Mouse (Mus musculus): ENCODE data around the gene Pfpl. TPM values are rescaled to one million over a fixed set of nuclear protein-coding genes. Genes with fewer than 3 reads are reported as not detected.

Gene Pfpl
- polyA plus RNA-seq, 1 experiment from 2014 or later = not detected

DNA sequence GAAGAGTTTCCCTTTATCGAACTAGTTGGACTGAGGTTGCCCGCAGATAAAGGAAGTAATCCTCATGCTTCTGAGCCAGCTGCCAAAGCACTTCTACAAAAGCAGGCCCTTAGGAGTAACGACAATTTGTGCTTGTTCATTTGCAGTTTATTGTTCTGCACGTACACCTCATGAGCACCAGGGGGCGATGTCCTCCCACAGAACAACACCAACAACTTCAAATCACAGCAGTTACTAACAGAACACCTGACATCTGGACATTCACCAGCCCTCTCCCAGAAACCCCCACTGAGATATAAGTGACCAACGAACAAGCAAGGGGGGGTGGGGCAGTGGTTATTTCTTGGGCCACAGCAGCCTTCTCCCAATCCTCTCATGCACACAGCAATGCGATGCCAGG, 38.5 kb downstream of the Pfpl start:
- WGBS = 27% methylated on average over 7 of the region's 7 CpGs
- Histone ChIP-seq H3K36me3 (peaks cover 54% of the 10 kb centered on the region), H3K4me1 (peaks cover 3% of the 10 kb centered on the region; the same call in 1 of the 2 replicates), H3K9me3 (no peaks in the 10 kb centered on the region), H3K27me3 (no peaks in the 10 kb centered on the region), H3K27ac (replicated peaks) (peak overlapping the region; percentile 35), H3K4me2 (replicated peaks) (no peak overlapping the region), H3K4me3 (no peak overlapping the region), H3K9ac (replicated peaks) (no peak overlapping the region)
- ATAC-seq (ENCODE audit: low FRiP score, low read depth) = peak; percentile 58

GRCm38 (mm10) chr19:12467436-12467835, 39.7 kb downstream of the Pfpl start:
- no peak for ATAC-seq (ENCODE audit: low FRiP score, low read depth)
- 87% methylated on average over 5 of the region's 5 CpGs for WGBS
- Histone ChIP-seq H3K9ac (replicated peaks) (no peak overlapping the region), H3K27ac (replicated peaks) (0 out of 2 replicates have a peak overlapping the region, but pooled peaks have one; percentile 35), H3K36me3 (peaks cover 67% of the 10 kb centered on the region), H3K4me1 (peaks cover 3% of the 10 kb centered on the region; the same call in 1 of the 2 replicates), H3K4me3 (no peak overlapping the region), H3K4me2 (replicated peaks) (no peak overlapping the region), H3K9me3 (no peaks in the 10 kb centered on the region), H3K27me3 (no peaks in the 10 kb centered on the region)

DNA sequence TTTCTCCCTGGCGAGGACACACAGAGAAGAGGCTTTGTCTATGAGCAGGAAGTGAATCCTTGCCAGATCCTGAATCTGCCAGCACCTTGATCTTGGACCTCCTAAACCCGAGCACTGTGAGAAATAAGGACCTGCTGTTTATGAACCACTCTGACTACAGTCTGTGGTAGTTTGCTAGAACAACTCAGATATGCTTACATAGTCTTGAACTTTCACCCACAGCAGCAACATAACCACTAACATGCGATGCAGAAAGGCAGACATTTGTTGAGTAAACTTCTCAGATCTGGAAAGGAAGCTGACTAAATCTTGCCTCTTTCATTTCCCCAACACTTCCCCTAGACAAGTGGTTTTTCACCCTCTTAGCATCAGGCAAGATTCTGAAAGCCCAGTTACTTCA, 44.2 kb downstream of the Pfpl start:
- H3K9me3 ChIP-seq = no peaks in the 10 kb centered on the region
- H3K4me3 ChIP-seq = no peak overlapping the region
- no peaks in the 10 kb centered on the region for H3K27me3 ChIP-seq
- no peak overlapping the region for H3K4me2 ChIP-seq (replicated peaks)
- no peak for ATAC-seq (ENCODE audit: low FRiP score, low read depth)
- no peak overlapping the region for H3K9ac ChIP-seq (replicated peaks)
- 74% methylated on average over 3 of the region's 3 CpGs for WGBS
- H3K36me3 ChIP-seq = peaks cover 94% of the 10 kb centered on the region
- H3K27ac ChIP-seq (replicated peaks) = no peak overlapping the region
- H3K4me1 ChIP-seq = no peaks in the 10 kb centered on the region

GRCm38 (mm10) chr19:12472381-12472976, 44.8 kb downstream of the Pfpl start:
- ATAC-seq (ENCODE audit: low FRiP score, low read depth) = no peak
- Histone ChIP-seq H3K9ac (replicated peaks) (no peak overlapping the region), H3K36me3 (peaks cover 95% of the 10 kb centered on the region), H3K4me2 (replicated peaks) (no peak overlapping the region), H3K4me1 (no peaks in the 10 kb centered on the region), H3K9me3 (no peaks in the 10 kb centered on the region), H3K27ac (replicated peaks) (no peak overlapping the region), H3K4me3 (no peak overlapping the region), H3K27me3 (no peaks in the 10 kb centered on the region)
- 85% methylated on average over 5 of the region's 5 CpGs for WGBS

DNA sequence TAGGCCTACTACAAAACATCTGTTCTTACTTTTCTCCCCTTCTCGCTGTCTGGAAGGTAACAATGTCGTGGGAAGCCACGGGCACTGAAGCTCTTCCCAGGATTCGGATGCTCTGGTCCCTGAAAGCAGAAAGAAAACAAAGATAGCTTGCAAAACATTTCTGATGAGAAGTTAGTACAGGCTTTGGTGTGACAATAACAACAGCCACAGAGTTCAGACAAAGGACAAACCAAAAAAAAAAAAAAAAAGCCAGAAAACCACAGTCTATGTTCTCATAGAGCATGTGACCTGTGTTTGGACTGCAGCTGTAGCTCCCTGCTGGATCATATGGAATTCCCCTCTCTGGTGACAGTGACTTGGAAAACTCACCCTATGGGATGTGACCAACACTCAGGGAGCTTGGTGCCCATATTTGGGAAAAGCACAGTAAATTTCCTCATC, 45.5 kb downstream of the Pfpl start:
- no peaks in the 10 kb centered on the region for H3K4me1 ChIP-seq
- no peak overlapping the region for H3K4me3 ChIP-seq
- ATAC-seq (ENCODE audit: low FRiP score, low read depth) = no peak
- no peaks in the 10 kb centered on the region for H3K27me3 ChIP-seq
- no peak overlapping the region for H3K9ac ChIP-seq (replicated peaks)
- H3K4me2 ChIP-seq (replicated peaks) = no peak overlapping the region
- 71% methylated on average over 4 of the region's 4 CpGs for WGBS
- no peaks in the 10 kb centered on the region for H3K9me3 ChIP-seq
- H3K36me3 ChIP-seq = peaks cover 93% of the 10 kb centered on the region
- H3K27ac ChIP-seq (replicated peaks) = no peak overlapping the region

GRCm38 (mm10) chr19:12473951-12474350, 46.2 kb downstream of the Pfpl start:
- ATAC-seq (ENCODE audit: low FRiP score, low read depth) = no peak

DNA sequence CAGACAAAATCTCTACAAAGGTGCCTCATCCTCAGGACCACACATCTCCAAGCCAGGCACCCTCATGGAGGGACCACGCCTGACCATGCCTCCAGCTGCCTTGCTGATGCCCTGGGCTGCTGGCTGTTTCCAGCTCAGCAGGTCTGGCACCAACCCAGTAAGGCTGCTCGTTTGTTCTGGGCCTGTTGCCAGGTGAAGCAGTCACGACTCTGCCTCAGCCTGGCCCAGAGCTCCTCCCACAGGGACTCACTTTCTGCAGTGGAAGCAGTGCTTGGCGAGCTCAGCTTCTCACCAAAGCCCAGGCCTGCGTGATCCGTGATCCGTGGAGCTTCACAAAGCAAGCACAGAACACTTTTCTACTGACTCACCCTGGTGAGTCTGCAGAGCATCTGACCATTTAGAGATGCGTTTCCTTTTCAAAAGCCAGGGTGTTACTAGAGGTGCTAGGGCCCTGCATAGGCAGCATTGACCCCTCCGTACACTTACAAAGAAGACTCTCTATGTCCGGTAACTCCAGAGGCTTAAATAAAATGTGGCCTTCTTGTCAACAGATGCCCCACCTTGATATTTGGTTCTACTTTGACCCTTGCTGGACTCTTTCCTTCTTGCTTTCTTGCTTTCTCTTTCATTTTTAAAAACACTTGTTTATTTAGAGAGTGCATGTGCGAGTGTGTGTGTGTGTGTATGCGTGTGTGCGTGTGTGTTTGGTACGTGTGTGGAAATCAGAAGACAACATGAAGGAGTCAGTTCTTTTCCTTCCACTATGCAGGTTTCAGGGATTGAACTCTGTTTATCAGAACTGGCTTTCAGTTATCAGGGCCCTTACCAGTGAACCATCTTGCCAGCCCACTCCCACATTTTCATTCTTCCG, 47.9 kb downstream of the Pfpl start:
- H3K9ac ChIP-seq (replicated peaks) = no peak overlapping the region
- H3K4me2 ChIP-seq (replicated peaks) = no peak overlapping the region
- peak; percentile 81 for ATAC-seq (ENCODE audit: low FRiP score, low read depth)
- no peaks in the 10 kb centered on the region for H3K4me1 ChIP-seq
- 77% methylated on average over 15 of the region's 15 CpGs for WGBS
- H3K27me3 ChIP-seq = no peaks in the 10 kb centered on the region
- no peaks in the 10 kb centered on the region for H3K9me3 ChIP-seq
- H3K4me3 ChIP-seq = no peak overlapping the region
- no peak overlapping the region for H3K27ac ChIP-seq (replicated peaks)
- H3K36me3 ChIP-seq = peaks cover 93% of the 10 kb centered on the region

More at GRCm38 (mm10) chr19:12473951-12474350, 46.2 kb downstream of the Pfpl start:
- Histone ChIP-seq H3K4me1 (no peaks in the 10 kb centered on the region), H3K4me3 (no peak overlapping the region), H3K36me3 (peaks cover 93% of the 10 kb centered on the region), H3K9me3 (no peaks in the 10 kb centered on the region), H3K27me3 (no peaks in the 10 kb centered on the region), H3K27ac (replicated peaks) (no peak overlapping the region), H3K9ac (replicated peaks) (no peak overlapping the region), H3K4me2 (replicated peaks) (no peak overlapping the region)
- 94% methylated on average over 4 of the region's 4 CpGs for WGBS

DNA sequence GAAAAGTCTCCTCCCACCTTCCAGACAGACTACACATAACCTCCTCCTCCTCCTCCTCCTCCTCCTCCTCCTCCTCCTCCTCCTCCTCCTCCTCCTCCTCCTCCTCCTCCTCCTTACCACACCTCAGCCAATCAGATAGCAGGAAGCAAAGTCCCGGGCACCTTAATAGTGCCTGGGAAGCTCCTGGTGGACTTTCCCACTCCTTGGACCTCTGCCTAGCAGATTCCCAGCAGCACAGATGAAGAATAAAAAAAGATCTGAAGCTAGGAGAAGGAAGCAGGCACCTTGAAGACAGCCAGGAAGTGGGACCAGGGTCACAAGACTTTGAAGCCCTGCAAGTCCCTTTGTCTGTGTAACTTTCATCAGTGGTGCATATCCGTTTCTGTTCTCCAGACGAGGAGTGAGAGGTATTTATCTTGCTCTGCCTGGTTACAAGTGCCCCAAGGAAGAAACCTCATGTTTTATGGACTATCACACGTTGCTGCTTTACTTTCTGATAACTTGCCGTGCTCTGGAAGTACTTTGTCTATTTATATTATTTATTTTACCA, 49.1 kb downstream of the Pfpl start:
- H3K27me3 ChIP-seq = no peaks in the 10 kb centered on the region
- H3K9ac ChIP-seq (replicated peaks) = no peak overlapping the region
- ATAC-seq (ENCODE audit: low FRiP score, low read depth) = no peak
- H3K9me3 ChIP-seq = no peaks in the 10 kb centered on the region
- no peak overlapping the region for H3K4me2 ChIP-seq (replicated peaks)
- peaks cover 93% of the 10 kb centered on the region for H3K36me3 ChIP-seq
- no peaks in the 10 kb centered on the region for H3K4me1 ChIP-seq
- H3K27ac ChIP-seq (replicated peaks) = no peak overlapping the region
- WGBS = 55% methylated on average over 5 of the region's 5 CpGs
- no peak overlapping the region for H3K4me3 ChIP-seq

DNA sequence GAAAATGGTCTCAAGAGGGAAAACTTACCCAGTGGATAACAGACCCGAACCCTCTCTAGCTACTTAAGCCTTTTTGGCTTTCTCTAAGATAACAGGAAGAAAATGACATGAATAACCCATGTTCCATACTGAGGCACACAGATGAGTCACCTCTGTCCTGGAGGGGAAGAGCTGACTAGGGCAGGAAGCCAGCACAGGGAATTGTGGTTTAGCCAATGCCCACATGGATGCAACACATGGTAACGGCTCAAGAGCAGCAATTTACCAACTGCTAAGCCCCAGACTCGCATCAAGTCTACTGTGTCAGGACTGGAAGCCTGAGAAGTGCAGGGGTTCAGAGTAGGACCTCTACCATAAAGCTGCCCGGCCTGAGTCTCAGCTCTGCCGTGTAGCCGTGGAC, 50.7 kb downstream of the Pfpl start:
- WGBS = 85% methylated on average over 6 of the region's 6 CpGs
- no peaks in the 10 kb centered on the region for H3K4me1 ChIP-seq
- peaks cover 93% of the 10 kb centered on the region for H3K36me3 ChIP-seq
- H3K9ac ChIP-seq (replicated peaks) = no peak overlapping the region
- no peak overlapping the region for H3K4me3 ChIP-seq
- no peak overlapping the region for H3K4me2 ChIP-seq (replicated peaks)
- no peaks in the 10 kb centered on the region for H3K9me3 ChIP-seq
- H3K27ac ChIP-seq (replicated peaks) = no peak overlapping the region
- ATAC-seq (ENCODE audit: low FRiP score, low read depth) = no peak
- no peaks in the 10 kb centered on the region for H3K27me3 ChIP-seq

Other genes starting within 250 kb of the Pfpl start
- not detected in 2 replicates for gene Olfr1431, start 227.3 kb upstream of the Pfpl start, polyA plus RNA-seq (2016; fragmentation: Nextera tagmentation; extraction: Ambion mirVana)
- gene Olfr1432, start 195.3 kb upstream of the Pfpl start, polyA plus RNA-seq (2016; fragmentation: Nextera tagmentation; extraction: Ambion mirVana) = not detected in 2 replicates
- not detected in 2 replicates for gene Olfr262, start 186.2 kb upstream of the Pfpl start, polyA plus RNA-seq (2016; fragmentation: Nextera tagmentation; extraction: Ambion mirVana)
- gene Olfr235, start 166.9 kb upstream of the Pfpl start, polyA plus RNA-seq (2016; fragmentation: Nextera tagmentation; extraction: Ambion mirVana) = not detected in 2 replicates
- not detected in 2 replicates for gene Olfr1434, start 148.1 kb upstream of the Pfpl start, polyA plus RNA-seq (2016; fragmentation: Nextera tagmentation; extraction: Ambion mirVana)
- not detected in 2 replicates for gene Olfr1436, start 128.8 kb upstream of the Pfpl start, polyA plus RNA-seq (2016; fragmentation: Nextera tagmentation; extraction: Ambion mirVana)
- not detected in 2 replicates for gene Olfr1437, start 102.8 kb upstream of the Pfpl start, polyA plus RNA-seq (2016; fragmentation: Nextera tagmentation; extraction: Ambion mirVana)
- gene Olfr1438-ps1, start 92.0 kb upstream of the Pfpl start, polyA plus RNA-seq (2016; fragmentation: Nextera tagmentation; extraction: Ambion mirVana) = not detected in 2 replicates
- not detected in 2 replicates for gene Olfr1440, start 40.6 kb upstream of the Pfpl start, polyA plus RNA-seq (2016; fragmentation: Nextera tagmentation; extraction: Ambion mirVana)
- not detected in 2 replicates for gene Olfr1441, start 10.5 kb upstream of the Pfpl start, polyA plus RNA-seq (2016; fragmentation: Nextera tagmentation; extraction: Ambion mirVana)
- 0.43 and 0.48 TPM in 2 replicates for gene Mpeg1, start 32.9 kb downstream of the Pfpl start, polyA plus RNA-seq (2016; fragmentation: Nextera tagmentation; extraction: Ambion mirVana)
- 63.5 and 67.3 TPM in 2 replicates for gene Dtx4, start 73.5 kb downstream of the Pfpl start, polyA plus RNA-seq (2016; fragmentation: Nextera tagmentation; extraction: Ambion mirVana)
- gene Fam111a, start 117.8 kb downstream of the Pfpl start, polyA plus RNA-seq (2016; fragmentation: Nextera tagmentation; extraction: Ambion mirVana) = 15.4 and 16.7 TPM in 2 replicates
- not detected in 2 replicates for gene Gm4952, start 172.1 kb downstream of the Pfpl start, polyA plus RNA-seq (2016; fragmentation: Nextera tagmentation; extraction: Ambion mirVana)
- gene Glyat, start 205.4 kb downstream of the Pfpl start, polyA plus RNA-seq (2016; fragmentation: Nextera tagmentation; extraction: Ambion mirVana) = not detected in 2 replicates
- not detected in 2 replicates for gene Olfr1442, start 242.5 kb downstream of the Pfpl start, polyA plus RNA-seq (2016; fragmentation: Nextera tagmentation; extraction: Ambion mirVana)

Measured in midbrain, embryonic 12.5 days (tissue).